Mouse (Mus musculus): ENCODE results near the gene Stambp. TPM values are rescaled to one million over a fixed set of nuclear protein-coding genes. Genes with fewer than 3 reads are reported as not detected.

Stambp gene
- 22.0 and 22.7 TPM in 2 replicates for polyA plus RNA-seq (2016; fragmentation: Nextera tagmentation; extraction: Ambion mirVana)

DNA sequence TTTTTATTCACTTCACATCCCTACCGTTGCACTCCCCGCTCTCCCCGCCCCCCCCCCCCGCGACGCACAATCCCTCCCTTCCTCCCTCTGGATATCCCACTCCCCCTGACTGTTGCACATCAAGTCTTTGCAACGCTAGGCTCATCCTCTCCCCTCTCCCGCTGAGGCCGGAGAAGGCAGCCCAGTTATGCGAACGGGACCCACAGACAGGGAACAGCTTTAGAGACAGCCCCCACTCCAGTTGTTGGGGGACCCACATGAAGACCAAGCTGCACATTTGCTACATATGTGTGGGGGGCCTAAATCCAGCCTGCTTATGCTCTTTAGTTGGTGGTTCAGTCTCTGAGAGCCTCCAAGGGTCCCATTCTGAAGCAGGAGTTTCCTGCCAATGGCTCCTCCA lies at the start of gene Stambp:
Stambp (minus strand) TSS at position 59 of the 400 bp plus-strand sequence.
- Histone ChIP-seq H3K27me3 (no peaks in the 10 kb centered on the region), H3K4me3 (peak within 1 kb of the TSS; percentile 83), H3K36me3 (peaks cover 8% of the 10 kb centered on the region; the same call in 1 of the 2 replicates), H3K9me3 (no peaks in the 10 kb centered on the region), H3K4me1 (peaks cover 10% of the 10 kb centered on the region; the same call in 1 of the 2 replicates), H3K9ac (peak within 1 kb of the TSS; percentile 78), H3K4me2 (replicated peaks) (peak within 1 kb of the TSS; percentile 80), H3K27ac (peak within 1 kb of the TSS; percentile 72)
- 0 out of 2 replicates have a peak, but pooled peaks have one; percentile 36 for ATAC-seq (ENCODE audit: insufficient number of reproducible peaks, insufficient read depth, low FRiP score, low TSS enrichment)
- WGBS, result 0% methylated on average over 7 of the region's 11 CpGs

GRCm38 (mm10) chr6:83619955-83620354 lies 47.4 kb upstream of the Stambp start:
- Histone ChIP-seq H3K36me3 (no peaks in the 10 kb centered on the region), H3K9ac (no peak overlapping the region), H3K4me2 (replicated peaks) (no peak overlapping the region), H3K4me1 (no peaks in the 10 kb centered on the region), H3K27ac (0 out of 2 replicates have a peak overlapping the region, but pooled peaks have one; percentile 31), H3K27me3 (peaks cover 2% of the 10 kb centered on the region; the same call in 1 of the 2 replicates), H3K9me3 (no peaks in the 10 kb centered on the region), H3K4me3 (no peak overlapping the region)
- WGBS, result 32% methylated on average over 9 of the region's 9 CpGs
- no peak for ATAC-seq (ENCODE audit: insufficient number of reproducible peaks, insufficient read depth, low FRiP score, low TSS enrichment)

- H3K4me2 ChIP-seq (replicated peaks), result no peak overlapping the region
- ATAC-seq (ENCODE audit: insufficient number of reproducible peaks, insufficient read depth, low FRiP score, low TSS enrichment), result no peak
- no peak overlapping the region for H3K4me3 ChIP-seq
- H3K9me3 ChIP-seq, result no peaks in the 10 kb centered on the region
- H3K36me3 ChIP-seq, result no peaks in the 10 kb centered on the region
- 83% methylated on average over 15 of the region's 15 CpGs for WGBS
- no peaks in the 10 kb centered on the region for H3K4me1 ChIP-seq
- no peak overlapping the region for H3K27ac ChIP-seq
- H3K9ac ChIP-seq, result no peak overlapping the region
- H3K27me3 ChIP-seq, result peaks cover 3% of the 10 kb centered on the region; the same call in 1 of the 2 replicates
These were observed 45.2 kb upstream of the Stambp start for GRCm38 (mm10) chr6:83617581-83618335.

GRCm38 (mm10) chr6:83616512-83616911 lies 44.0 kb upstream of the Stambp start:
- Histone ChIP-seq H3K4me2 (replicated peaks) (no peak overlapping the region), H3K27me3 (peaks cover 3% of the 10 kb centered on the region; the same call in 1 of the 2 replicates), H3K9me3 (no peaks in the 10 kb centered on the region), H3K9ac (no peak overlapping the region), H3K36me3 (no peaks in the 10 kb centered on the region), H3K4me3 (no peak overlapping the region), H3K4me1 (no peaks in the 10 kb centered on the region), H3K27ac (no peak overlapping the region)
- 60% methylated on average over 5 of the region's 5 CpGs for WGBS
- no peak for ATAC-seq (ENCODE audit: insufficient number of reproducible peaks, insufficient read depth, low FRiP score, low TSS enrichment)

DNA sequence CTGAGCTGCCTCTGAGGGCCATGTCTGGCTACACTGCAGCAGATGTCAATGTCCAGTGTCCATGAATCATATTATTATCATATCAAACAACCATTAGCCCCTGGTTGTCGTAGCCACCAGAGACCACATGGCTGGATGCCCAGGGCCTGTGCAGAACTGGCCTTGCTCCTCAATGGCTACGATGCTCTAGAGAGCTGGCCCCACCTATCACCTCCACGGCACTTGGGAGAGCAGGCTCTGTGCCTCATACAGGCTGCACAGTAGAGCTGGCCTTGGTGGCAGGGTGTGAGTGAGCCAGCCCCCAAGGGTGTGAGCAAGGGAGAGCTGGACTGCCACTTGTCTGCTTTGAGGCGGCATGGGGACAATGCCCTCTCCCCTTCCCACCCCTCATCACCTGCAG lies 41.9 kb upstream of the Stambp start:
- 0 out of 2 replicates have a peak, but pooled peaks have one; percentile 60 for ATAC-seq (ENCODE audit: insufficient number of reproducible peaks, insufficient read depth, low FRiP score, low TSS enrichment)
- WGBS, result 88% methylated on average over 4 of the region's 4 CpGs
- H3K4me1 ChIP-seq, result no peaks in the 10 kb centered on the region

DNA sequence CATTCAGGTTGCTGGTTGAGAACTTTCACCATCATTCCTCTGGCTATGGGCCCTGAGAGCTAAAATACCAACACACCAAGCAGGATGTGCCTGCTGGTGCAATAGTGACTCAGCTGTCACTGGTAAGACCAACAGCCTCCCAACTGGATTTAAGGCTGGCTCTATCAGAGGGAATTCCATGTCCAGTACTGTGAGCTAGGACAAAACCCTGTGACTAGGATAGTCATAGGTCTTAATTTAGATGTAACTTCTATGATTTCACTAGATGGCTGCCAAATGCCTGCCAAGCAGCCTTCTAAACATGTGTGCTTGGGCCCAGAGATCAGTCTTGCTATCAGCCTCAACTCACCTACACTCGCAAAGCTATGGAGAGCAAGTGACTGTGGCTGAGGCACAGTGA lies 40.4 kb upstream of the Stambp start:
- Histone ChIP-seq H3K4me2 (replicated peaks) (no peak overlapping the region), H3K4me1 (no peaks in the 10 kb centered on the region), H3K4me3 (no peak overlapping the region), H3K9ac (no peak overlapping the region), H3K27ac (no peak overlapping the region), H3K27me3 (peaks cover 6% of the 10 kb centered on the region; the same call in 1 of the 2 replicates), H3K9me3 (no peaks in the 10 kb centered on the region), H3K36me3 (no peaks in the 10 kb centered on the region)
- no peak for ATAC-seq (ENCODE audit: insufficient number of reproducible peaks, insufficient read depth, low FRiP score, low TSS enrichment)
- WGBS, result 96% methylated on average over 1 of the region's 1 CpGs

More for the DNA sequence above, 41.9 kb upstream of the Stambp start:
- Histone ChIP-seq H3K4me2 (replicated peaks) (no peak overlapping the region), H3K9me3 (no peaks in the 10 kb centered on the region), H3K4me3 (no peak overlapping the region), H3K36me3 (no peaks in the 10 kb centered on the region), H3K9ac (no peak overlapping the region), H3K27ac (no peak overlapping the region), H3K27me3 (peaks cover 6% of the 10 kb centered on the region; the same call in 1 of the 2 replicates)

DNA sequence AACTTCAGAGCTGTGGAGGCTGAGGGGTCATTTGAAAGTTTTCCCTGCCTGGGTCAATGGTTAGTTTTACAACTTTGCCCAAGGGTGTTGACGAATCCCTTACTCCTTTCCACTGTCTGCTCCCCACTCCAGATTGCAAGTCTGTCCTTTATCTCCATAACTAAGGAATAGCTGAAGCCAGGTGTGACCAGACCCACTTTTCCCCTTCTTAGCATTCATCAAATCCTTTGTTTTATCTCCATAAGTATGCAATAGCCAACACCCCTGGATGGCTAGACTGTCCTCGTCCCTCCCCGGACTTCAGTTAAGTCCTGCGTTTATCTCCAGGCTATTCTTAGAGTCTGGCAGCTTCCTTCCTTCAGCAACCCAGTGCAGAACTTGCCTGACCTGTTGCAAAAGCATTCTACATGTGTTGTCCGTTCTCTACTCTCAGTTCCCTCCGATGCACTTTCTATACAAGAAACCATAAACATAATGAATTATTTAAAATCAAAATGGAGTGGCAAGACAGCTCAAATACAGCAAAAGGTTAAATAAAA lies 27.2 kb upstream of the Stambp start:
- 79% methylated on average over 6 of the region's 6 CpGs for WGBS
- Histone ChIP-seq H3K36me3 (no peaks in the 10 kb centered on the region), H3K9ac (no peak overlapping the region), H3K4me3 (no peak overlapping the region), H3K4me2 (replicated peaks) (no peak overlapping the region), H3K27me3 (no peaks in the 10 kb centered on the region), H3K27ac (no peak overlapping the region), H3K4me1 (no peaks in the 10 kb centered on the region), H3K9me3 (no peaks in the 10 kb centered on the region)
- no peak for ATAC-seq (ENCODE audit: insufficient number of reproducible peaks, insufficient read depth, low FRiP score, low TSS enrichment)

- H3K4me1 ChIP-seq, result no peaks in the 10 kb centered on the region
- no peak overlapping the region for H3K27ac ChIP-seq
- H3K4me3 ChIP-seq, result peak overlapping the region; percentile 32
- 42% methylated on average over 24 of the region's 24 CpGs for WGBS
- no peaks in the 10 kb centered on the region for H3K9me3 ChIP-seq
- ATAC-seq (ENCODE audit: insufficient number of reproducible peaks, insufficient read depth, low FRiP score, low TSS enrichment), result no peak
- peak overlapping the region; percentile 41; the same call in 1 of the 2 replicates for H3K9ac ChIP-seq
- H3K36me3 ChIP-seq, result no peaks in the 10 kb centered on the region
- H3K4me2 ChIP-seq (replicated peaks), result peak overlapping the region; percentile 53
- no peaks in the 10 kb centered on the region for H3K27me3 ChIP-seq
These were observed 26.6 kb upstream of the Stambp start for GRCm38 (mm10) chr6:83599060-83599550.

- Histone ChIP-seq H3K9ac (peak overlapping the region; percentile 41; the same call in 1 of the 2 replicates), H3K27ac (no peak overlapping the region)
- 8% methylated on average over 9 of the region's 9 CpGs for WGBS
These were observed 26.1 kb upstream of the Stambp start for GRCm38 (mm10) chr6:83598646-83599045.

DNA sequence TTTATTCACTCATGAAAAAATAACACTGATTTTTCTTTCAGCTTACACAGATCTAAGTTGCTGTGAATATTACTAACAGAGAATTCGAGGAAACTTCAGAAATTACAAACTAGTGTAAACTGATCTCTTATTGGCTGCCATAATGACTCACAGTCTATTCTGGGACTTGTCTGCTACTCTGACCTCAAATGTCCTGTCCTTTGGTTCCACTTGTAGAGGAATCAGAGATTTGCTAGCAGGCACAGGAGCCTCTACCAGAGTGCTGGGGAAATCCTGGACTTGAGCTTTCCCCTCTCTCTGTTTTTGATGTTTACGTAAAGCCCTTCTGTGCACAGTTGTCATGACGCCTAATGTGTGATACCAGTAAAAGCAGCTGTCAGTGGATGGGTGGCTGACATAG lies 25.5 kb upstream of the Stambp start:
- H3K36me3 ChIP-seq, result no peaks in the 10 kb centered on the region
- no peak for ATAC-seq (ENCODE audit: insufficient number of reproducible peaks, insufficient read depth, low FRiP score, low TSS enrichment)

More at GRCm38 (mm10) chr6:83598646-83599045, 26.1 kb upstream of the Stambp start:
- H3K36me3 ChIP-seq, result no peaks in the 10 kb centered on the region
- no peak for ATAC-seq (ENCODE audit: insufficient number of reproducible peaks, insufficient read depth, low FRiP score, low TSS enrichment)
- no peaks in the 10 kb centered on the region for H3K9me3 ChIP-seq
- peak overlapping the region; percentile 53 for H3K4me2 ChIP-seq (replicated peaks)
- H3K4me3 ChIP-seq, result peak overlapping the region; percentile 32
- H3K27me3 ChIP-seq, result no peaks in the 10 kb centered on the region
- H3K4me1 ChIP-seq, result no peaks in the 10 kb centered on the region

GRCm38 (mm10) chr6:83595035-83595434 lies 22.5 kb upstream of the Stambp start:
- no peaks in the 10 kb centered on the region for H3K4me1 ChIP-seq

More for the DNA sequence above, 25.5 kb upstream of the Stambp start:
- Histone ChIP-seq H3K9ac (no peak overlapping the region), H3K4me1 (no peaks in the 10 kb centered on the region), H3K4me2 (replicated peaks) (no peak overlapping the region), H3K4me3 (no peak overlapping the region), H3K27me3 (no peaks in the 10 kb centered on the region), H3K27ac (no peak overlapping the region), H3K9me3 (no peaks in the 10 kb centered on the region)
- WGBS, result 56% methylated on average over 3 of the region's 3 CpGs

More at GRCm38 (mm10) chr6:83595035-83595434, 22.5 kb upstream of the Stambp start:
- Histone ChIP-seq H3K4me2 (replicated peaks) (no peak overlapping the region), H3K9me3 (no peaks in the 10 kb centered on the region), H3K4me3 (no peak overlapping the region), H3K27ac (no peak overlapping the region), H3K36me3 (no peaks in the 10 kb centered on the region), H3K9ac (no peak overlapping the region), H3K27me3 (no peaks in the 10 kb centered on the region)
- 83% methylated on average over 2 of the region's 2 CpGs for WGBS
- no peak for ATAC-seq (ENCODE audit: insufficient number of reproducible peaks, insufficient read depth, low FRiP score, low TSS enrichment)

Measured in embryonic facial prominence, embryonic 12.5 days (tissue).